Mouse (Mus musculus) brain, embryonic 18.5 days (tissue): ENCODE measurements at regions not wholly inside any gene's neighbourhood (a gene's known extent, or its start where the extent isn't known, plus 50 kb on each side); places are given as distances from the start of the nearest gene placed in this dataset.

Experiments used
- DNase-seq: peaks from one replicate; pipeline ENCODE4 v3.0.0-alpha.2; 2012; ENCODE audit warnings: low read depth, low spot score

DNA sequence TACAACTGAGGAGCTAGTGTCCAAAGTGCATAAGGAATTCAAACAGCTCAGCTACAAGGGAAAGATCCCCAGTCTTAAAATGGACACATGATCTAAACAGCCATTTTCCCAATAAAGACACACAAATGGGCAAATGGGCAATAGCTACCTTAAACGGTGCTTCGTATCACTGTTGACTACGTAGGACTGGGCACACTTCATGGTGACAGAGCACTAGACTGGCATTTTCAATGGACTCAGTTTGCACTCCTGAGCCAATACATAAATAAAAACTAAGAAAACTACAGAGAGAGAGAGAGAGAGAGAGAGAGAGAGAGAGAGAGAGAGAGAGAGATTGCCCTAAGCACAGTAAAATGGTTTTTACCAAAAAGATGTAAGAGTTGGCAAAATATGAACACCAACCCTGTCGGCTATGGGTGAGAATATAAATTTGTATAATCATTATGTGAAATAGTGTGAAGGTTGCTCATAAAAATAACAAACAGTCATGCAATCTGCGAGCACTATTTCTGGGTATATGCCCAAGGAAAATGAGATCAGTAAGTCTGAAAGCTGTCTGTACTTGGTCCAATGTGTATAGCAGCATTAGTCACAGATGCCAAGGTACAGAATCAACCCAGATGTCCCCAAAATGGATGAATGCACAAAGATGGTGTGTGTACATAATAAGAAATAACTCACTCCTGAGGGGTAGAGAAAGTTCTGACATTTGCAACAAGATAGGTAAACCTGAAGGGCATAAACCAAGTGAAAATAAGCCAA lies 312.9 kb upstream of the Clec14a start:
- DNase-seq: peak; percentile 18

DNA sequence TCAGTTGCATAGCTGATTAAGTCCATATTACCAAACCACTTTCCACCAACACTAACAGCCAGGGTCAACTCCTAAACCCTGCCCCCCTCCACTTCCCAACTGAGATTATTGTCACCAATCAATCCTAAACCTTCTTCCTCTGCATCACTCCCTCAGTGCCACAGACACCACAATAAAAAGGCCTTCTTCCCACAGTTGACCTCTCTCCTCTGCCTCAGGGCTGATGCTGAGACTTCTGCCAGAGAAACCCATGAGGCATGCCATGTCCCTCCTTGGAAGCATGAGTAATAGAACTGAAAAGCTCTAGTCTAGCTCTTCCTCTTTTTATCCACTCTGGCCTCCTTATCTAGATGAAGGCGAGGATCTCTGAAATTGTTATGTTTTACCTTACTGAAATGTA lies 300.0 kb upstream of the Clec14a start:
- DNase-seq: no peak

DNA sequence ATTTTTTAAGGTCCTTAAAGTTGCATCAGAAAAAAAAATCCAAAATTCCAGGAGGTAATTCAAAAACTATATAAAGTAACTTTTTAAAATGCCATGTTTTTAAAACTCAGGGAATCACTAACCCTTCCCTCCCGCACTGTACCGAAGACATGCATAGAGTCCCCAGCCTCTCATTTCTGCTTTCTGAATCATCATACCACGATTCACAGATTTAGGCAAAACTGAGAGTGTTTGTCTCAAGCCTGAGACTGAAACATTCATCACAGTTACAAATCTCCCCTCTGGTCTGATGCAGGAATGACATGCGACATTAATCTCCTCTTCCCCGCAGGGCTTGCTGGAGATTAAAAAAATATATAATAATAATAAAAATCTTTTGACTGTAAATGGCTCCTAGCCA lies 291.8 kb upstream of the Clec14a start:
- DNase-seq: no peak

DNA sequence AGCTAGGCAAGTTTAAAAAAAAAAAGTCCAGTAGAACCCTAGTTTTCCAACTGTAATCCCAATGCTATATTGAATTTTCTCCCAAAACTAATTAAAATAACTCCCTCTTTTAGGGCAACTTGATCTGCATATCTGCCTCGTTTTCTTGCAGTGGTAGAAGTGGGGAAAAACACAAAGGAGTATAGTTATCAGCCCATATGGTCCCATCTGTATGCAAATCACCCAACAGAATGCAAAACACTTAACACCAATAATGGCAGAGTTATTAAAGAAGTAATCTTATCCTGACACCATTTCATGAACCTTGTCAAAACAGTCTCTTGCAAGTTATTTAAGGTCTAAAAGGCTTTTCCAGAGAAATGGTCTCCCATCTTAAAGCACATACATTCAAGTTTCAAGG lies 290.7 kb upstream of the Clec14a start:
- DNase-seq: no peak

DNA sequence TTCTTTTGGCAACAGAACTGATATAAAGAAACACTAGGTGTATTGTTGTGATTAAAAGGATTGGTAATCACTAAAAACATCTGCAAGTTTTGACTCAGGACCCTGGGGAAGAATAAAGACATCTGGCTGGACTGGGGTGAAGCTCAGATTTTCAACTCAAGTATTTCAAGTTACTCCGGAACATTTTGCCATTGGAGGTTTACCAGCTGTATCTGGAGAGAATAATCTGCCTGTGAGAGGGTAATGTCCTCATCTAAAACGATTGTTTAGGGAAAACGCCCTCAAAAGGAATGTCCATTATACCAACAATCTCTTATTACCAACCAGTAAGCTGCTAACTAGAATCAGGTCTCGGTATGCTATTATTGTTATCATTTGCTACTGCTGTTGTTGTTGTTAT lies 288.2 kb upstream of the Clec14a start:
- DNase-seq: no peak

DNA sequence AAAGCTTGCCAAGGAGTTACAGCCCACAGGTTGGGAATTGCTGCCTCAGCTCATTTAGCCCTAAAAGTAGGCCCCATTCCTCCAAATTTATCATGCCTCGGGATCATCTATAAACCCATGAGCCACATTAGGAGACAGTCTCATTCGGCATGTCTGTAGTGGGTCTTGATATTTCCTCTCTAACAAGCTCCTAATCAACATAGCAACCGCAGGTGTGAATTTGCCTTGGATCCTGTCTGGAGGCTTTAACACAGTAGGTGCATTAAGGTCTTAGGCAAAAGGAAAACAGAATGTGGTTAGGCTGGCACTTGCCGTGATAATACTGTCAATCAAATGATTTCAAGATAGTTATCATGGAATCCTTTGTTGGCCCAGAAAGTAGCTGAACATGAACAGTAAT lies 287.7 kb upstream of the Clec14a start:
- no peak for DNase-seq

DNA sequence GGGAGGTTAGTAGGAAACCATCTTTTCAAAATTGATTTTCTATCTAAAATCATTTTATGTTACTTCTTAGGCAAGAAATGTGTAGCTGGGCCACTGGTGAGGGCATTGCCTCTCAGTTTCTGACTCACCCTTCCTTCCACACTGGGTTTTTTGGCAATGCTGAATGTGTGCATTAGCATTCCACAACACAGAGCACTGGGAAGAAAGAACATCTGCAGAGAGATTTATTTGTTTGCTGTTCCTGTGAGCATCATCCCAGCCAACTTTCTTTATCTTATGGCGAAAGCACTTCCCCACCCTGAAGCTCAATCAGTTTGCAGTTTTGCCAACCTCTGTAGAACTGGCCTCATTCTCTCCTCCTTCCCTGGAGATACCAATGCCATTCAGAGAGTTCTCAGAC lies 287.0 kb upstream of the Clec14a start:
- DNase-seq: no peak

DNA sequence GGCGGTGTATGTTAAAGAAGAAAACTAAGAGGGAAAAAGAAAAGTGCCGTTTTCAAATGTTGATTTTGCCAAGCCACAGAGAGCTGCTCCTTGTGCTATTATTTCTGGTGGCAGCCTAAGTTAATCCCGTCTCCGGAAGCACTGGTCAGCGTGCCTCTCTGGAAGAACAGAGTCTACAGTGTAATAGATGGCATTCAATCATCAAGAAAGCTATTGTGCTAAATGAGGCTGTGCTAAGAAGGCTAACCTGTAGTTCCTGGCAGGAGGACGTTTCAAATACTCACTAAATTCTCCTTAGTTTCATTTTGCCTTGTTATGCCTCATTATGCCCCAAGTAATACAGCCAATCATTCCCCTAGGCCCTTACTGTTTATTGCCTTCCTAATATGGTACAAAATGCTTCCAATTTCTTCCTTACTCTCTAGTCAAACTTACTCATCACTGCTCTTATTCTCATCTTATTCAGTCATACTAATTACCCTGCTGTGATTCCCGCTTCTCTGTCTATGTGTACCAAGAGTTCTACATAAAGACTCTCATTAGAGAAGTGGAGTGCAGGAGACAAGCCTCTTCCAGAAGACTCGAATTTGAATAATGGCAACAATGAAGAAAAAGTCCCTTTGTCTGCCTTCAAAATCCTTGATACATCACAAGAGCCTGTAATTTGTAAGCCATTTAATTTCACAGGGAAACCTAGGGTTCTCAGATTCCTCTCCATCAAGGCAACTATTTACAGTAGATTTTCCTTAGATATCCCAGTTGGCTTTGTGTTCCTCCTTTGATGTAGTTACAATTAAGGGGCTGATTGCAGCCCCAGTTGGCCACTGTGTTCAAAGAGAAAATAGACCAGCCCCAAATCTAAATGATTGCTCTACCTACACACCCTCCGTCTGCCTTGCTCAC lies 282.0 kb upstream of the Clec14a start:
- no peak for DNase-seq

DNA sequence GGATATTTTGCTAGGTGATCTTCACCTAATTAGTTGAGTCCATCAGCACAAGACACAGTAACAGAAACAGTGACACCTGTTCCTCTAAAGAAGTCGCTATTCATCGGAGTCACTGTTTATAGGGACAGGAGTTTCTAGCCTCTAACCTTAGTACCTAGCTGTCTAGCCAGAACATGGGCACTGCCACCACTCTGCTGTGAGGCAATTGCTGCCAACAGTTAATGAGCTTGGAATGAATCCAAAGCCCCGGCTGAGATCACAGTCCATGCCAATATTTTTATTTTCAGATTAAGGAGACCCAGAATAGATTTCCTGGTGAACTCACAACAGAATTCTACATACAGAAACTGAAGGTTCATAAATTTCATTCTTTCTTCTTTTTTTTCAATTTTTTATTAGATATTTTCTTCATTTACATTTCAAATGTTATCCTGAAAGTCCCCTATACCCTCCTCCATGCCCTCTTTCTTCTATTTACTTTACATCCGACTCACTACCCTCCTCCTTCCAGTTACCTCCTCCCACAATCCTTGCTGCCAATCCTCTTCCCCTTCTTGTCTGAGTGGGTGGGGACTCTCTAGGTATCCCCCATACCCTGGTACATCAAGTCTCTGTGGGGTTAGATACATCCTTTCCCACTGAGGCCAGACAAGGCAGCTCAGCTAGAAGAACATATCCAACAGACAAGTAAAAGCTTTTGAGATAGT lies 276.9 kb upstream of the Clec14a start:
- DNase-seq: peak; percentile 26

DNA sequence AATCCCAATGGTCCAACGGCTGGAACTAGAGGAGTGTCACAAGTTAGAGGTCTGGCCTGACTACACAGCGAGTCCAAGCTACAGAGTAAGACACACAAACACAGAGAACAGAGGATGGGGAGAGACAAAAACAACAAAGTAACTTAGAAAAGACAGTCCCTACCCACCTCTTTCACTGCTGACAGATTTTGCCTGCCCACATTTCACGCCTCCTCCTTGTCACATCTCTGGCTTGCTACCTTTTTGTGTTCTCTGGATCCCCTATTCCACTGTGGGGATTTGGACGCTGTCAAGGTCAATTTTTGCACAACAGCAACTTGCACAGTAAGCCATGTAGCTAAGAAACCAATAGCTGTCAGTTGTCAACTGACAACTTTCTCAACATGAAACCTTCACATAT lies 275.8 kb upstream of the Clec14a start:
- DNase-seq: no peak

DNA sequence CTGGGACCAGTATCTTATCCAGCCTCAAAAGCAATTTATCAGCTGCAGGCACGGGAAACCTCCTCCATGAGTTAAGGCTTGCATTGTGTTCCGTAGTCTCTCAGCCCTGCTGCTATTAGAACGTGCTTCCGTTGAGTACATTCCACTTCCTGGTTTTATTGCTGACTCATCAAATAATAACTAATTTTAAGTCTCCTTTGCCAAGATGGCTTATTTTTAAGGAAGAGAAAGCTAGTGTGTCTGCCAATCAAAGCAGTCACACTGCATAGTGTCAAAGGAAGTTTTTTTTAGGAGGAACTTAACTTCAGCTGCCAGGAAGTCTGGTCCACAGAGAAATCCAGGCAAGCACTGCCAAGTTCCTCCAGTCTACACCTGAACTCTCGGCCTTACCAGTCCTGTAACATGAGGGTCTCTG lies 269.2 kb upstream of the Clec14a start:
- no peak for DNase-seq

DNA sequence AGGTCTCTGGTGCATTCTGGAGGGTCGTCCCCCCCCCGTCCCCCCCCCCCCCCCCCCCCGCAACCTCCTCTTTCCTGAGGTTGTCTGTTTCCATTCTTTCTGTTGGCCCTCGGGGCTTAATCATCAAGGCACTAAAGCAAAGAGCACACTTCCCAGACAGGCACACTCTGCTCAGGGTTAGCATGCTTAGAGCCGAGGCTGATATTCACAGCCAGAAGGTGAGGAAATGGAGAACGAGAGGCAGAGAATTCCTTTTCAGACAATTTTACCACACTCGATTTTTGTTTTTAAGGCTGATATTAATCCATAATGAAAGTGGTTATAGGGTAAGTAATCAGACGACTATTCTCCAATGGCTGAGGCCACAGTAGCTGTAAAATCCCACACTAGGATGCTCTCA lies 268.7 kb upstream of the Clec14a start:
- no peak for DNase-seq

DNA sequence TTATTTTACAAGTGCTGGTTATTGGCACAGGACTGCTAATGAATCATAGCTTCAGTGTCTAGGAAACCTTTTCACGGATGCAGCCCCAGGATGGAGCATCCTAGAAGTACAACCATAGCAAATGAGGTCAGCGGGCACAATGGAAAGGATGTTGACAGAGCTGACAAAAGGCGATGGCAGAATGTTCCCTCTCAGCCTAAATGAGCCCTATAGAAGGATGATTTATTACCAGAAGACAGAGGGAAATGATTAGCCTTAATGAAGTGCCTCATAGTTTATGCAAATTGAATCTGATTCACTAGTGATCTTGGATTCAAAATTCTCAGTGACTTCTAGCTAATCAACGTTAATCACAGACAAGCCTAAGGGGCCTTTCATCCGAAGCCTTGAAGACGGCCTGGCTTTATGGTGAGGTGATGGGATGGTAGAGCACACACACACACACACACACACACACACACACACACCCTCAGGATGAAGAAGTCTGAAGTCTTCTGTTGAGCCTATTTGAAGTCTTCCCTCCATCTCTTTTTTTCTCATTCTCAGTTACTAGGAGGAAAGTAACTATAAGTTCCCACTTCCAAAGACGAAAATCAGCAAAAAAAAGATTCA lies 267.4 kb upstream of the Clec14a start:
- no peak for DNase-seq

DNA sequence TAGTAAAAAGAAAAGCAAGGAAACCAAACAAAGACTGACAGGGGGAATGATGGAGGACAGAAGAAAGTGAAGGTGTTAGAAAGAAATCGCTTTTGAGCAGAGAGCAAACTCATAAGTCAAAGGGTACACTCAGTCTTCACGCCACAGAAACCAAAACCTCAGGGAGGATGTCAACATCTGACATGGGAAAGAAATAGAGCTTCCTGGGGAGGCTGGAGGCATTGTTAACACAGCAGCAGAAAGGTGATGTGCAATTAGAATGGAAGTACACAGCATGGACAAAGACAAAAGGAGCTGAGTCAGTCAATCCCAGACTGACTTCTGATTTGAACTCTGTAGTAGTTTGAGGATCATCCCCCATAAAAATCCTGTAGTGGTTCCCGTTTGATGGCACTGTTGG lies 261.2 kb upstream of the Clec14a start:
- no peak for DNase-seq

DNA sequence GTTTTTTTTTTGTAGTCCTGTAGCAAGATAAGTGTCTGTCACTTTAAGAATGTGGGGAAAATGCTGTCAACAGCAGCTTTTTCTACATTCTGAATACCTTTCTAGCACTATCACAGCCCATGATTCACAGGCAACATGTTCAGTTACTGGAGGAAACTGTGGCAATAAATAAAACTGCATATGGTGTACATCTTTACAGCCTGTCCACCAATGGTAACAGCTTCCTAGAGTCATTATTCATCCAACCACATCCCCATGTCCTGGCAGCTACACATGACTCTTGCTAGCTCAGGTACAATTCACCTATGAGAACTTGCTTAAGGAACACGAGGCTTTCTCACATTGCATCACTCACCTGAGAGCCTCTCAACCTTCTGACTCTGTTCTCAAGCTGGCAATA lies 247.7 kb upstream of the Clec14a start:
- DNase-seq: no peak

DNA sequence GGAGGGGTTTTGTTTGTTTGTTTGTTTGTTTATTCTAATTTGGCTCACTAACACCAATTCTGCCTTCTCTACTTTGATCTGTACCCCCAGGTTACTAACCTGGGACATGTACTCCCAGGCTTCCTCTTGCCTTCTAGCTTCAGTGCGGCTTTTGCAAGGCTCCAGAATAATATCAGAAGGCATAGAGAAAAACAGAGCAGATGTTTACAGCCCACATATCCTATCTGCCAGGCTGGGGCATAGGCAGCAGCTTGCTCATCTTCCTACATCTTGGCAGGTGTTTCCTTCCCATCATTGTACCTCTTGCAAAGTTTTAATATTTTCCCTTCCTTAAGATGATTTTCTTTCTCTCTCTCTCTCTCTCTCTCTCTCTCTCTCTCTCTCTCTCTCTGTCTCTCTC lies 244.9 kb upstream of the Clec14a start:
- DNase-seq: no peak

DNA sequence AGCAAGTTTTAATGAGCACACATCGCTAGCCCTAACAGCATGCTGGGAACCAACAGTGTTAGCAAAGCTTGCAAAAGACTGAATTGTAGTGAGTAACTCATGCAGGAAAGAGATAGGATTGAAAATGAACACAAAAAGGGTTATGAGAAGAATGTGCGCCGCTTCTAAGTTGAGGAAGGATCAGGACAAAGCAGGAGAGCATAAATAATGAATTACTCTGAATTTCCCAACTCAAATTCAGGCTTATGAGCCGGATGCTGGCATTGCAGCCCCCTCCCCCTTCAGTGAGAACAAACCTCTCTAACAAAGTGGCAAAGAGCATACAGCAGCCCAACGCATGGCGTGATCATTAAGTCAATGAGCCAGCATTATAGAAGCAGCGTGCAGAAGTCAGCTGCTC lies 243.6 kb upstream of the Clec14a start:
- DNase-seq: no peak

DNA sequence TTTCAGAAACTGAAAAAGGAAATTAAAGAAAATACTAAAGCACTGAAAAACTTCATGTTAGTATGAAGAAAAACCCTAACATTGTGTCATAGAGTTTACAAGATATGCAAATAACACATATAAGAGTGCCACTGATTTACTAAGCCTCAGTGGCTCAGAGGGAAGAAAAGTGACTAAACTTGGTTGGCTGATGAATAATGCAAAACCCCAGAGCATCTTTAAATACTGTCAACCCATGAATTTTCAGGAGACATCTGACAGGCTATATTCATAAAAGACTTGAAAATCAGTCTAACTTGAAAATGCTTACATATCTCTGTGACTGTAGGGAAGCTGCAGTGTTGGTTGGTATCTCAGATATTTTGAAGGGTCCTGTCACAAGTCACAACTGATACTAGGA lies 235.2 kb upstream of the Clec14a start:
- no peak for DNase-seq

DNA sequence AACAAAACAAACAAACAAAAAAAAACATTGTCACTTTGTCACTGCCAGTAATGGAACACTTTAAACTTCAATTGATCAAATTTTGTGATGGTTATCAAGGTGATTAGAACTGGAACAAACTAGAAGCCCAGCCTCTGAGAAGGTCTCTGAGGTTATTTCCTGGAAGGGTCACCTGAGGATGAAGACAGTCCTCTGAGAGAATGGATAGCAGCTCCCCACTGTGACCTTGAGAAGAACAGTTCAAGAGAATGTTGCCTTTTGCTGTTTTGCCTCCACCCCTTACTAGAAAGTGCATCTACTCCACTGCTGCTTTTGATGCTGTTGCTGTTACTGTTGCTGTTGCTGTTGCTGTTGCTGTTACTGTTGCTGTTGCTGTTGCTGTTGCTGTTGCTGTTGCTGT lies 205.1 kb upstream of the Clec14a start:
- no peak for DNase-seq

DNA sequence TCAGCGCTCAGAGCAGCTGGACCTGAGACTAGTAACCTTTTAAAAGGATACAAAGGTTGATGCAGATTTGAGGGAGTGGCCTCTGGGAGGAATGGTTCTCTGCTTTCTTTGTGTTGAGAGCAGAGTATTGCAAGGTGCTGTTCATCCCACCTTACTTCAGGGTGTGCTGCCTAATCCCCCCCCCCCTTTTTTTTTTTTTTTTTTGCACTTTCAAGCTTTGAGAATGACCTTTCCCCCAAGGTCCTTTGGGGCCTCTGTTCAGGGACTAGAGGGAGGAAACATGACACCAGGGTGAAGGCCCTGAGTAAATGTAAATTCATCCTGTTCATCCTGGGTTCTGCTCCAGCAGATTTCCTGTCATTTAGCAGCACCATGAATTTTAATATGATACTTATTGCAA lies 204.4 kb upstream of the Clec14a start:
- no peak for DNase-seq

DNA sequence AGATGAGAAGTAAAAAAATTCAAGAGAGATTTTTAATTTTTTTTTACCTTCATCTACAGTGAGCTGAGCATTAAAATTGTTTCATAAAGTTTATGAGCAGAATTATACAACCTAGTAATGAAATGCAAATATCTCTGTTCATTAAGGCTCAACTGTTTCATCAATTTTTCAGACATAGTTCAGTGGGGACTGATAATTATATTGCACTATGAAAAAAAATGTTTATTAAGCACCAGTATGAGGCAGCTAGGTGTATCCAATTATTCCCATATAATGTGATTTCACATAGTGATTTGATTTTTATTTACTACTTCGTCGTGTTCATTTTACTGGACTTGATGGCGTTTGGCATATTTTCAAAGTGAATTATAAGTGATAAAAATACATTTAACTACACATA lies 191.4 kb upstream of the Clec14a start:
- DNase-seq: no peak

DNA sequence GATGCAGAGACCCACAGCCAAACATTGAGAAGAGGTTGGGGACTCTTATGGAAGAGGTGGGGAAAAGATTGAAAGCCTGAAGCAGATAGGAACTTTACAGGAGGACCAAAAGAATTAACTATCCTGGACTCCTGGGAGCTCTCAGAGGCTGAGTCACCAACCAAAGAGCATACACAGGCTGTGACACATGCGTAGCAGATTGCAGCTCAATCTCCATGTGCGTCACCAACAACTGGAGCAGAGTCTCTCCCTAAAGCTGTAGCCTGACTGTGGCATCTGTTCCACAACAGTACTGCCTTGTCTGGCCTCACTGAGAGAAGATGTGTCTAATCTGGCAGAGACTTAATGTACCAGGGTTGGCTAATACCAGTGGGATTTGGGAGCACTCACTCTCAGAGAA lies 185.7 kb upstream of the Clec14a start:
- no peak for DNase-seq
